Mouse (Mus musculus) kidney, adult 2 months (tissue): Measurements from ENCODE around the gene Dgkh.

Source experiments
- CTCF ChIP-seq: fragments of 200-500 bp; conservative IDR thresholded peaks from 2 replicates; pipeline ENCODE4 v1.5.1; 2011; ENCODE audit warnings: low read depth, mild to moderate bottlenecking, control low read depth, low read length, moderate library complexity, mixed read lengths; ENCODE audit not compliant: insufficient read depth, insufficient read length
- POLR2A ChIP-seq: fragments of 200-500 bp; IDR thresholded peaks from one replicate; pipeline ENCODE4 v1.6.1; 2011; ENCODE audit warnings: low read depth, low read length, control low read depth

DNA sequence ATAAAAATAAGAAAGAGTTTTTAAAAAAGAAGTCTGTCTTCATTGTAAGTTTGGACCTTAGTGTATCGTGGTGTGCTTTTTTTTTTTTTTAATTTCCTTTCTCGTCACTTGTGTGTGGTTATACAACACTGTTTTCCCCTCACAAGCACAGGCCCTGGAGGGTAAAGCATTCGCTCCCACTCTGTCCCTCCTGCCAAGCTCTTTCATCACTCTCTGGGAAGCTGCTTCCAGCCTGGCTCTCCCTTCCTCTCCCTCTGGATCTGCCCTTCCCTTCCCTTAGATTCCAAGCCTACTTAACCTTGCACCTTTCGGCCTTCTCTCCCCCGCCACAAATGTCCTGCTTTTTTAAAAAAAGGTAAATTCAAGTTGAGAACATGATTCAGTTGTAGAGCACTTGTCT, 69.9 kb downstream of the Dgkh start:
- TF ChIP-seq POLR2A = no peak
- TF ChIP-seq CTCF = no peak
